Mouse (Mus musculus): Measurements from ENCODE around the gene Pax5. TPM values are rescaled to one million over a fixed set of nuclear protein-coding genes. Genes with fewer than 3 reads are reported as not detected.

Pax5 gene
- polyA plus RNA-seq, 1 experiment from 2014 or later: 0.05 TPM

- no peak overlapping the region for H3K27ac ChIP-seq (ENCODE audit: low read length)
- no peak overlapping the region for H3K4me3 ChIP-seq (ENCODE audit: low read depth, low read length)
- H3K4me2 ChIP-seq (replicated peaks; ENCODE audit: low read depth, low read length): no peak overlapping the region
- no peaks in the 10 kb centered on the region for H3K4me1 ChIP-seq (ENCODE audit: insufficient read depth, low read depth, low read length)
- H3K27me3 ChIP-seq (replicated peaks; ENCODE audit: insufficient read depth, low read length): no peaks in the 10 kb centered on the region
- H3K36me3 ChIP-seq (ENCODE audit: insufficient read depth, low read length): no peaks in the 10 kb centered on the region
- no peak for DNase-seq (ENCODE audit: low spot score)
- no peak for TF ChIP-seq CTCF (IDR thresholded peaks at IDR 0.05)
- no peak for TF ChIP-seq EP300 (IDR thresholded peaks at IDR 0.05)
- no peaks in the 10 kb centered on the region for H3K9me3 ChIP-seq (ENCODE audit: low read length)
- H3K9ac ChIP-seq (replicated peaks; ENCODE audit: low read depth): no peak overlapping the region
- 71% methylated on average over 4 of the region's 4 CpGs for WGBS
- no peak for ATAC-seq
Observed at GRCm38 (mm10) chr4:44513981-44514380, 196.3 kb downstream of the Pax5 start.

- ATAC-seq (no peak), DNase-seq (ENCODE audit: low spot score) (peak; percentile 72)
- no peak overlapping the region for H3K4me2 ChIP-seq (replicated peaks; ENCODE audit: low read depth, low read length)
- H3K9me3 ChIP-seq (ENCODE audit: low read length): no peaks in the 10 kb centered on the region
- H3K27me3 ChIP-seq (replicated peaks; ENCODE audit: insufficient read depth, low read length): no peaks in the 10 kb centered on the region
- TF ChIP-seq EP300 (IDR thresholded peaks at IDR 0.05) (no peak), CTCF (IDR thresholded peaks at IDR 0.05) (no peak)
- 3% methylated on average over 7 of the region's 7 CpGs for WGBS
- no peak overlapping the region for H3K4me3 ChIP-seq (ENCODE audit: low read depth, low read length)
- no peak overlapping the region for H3K9ac ChIP-seq (replicated peaks; ENCODE audit: low read depth)
- no peak overlapping the region for H3K27ac ChIP-seq (ENCODE audit: low read length)
- H3K36me3 ChIP-seq (ENCODE audit: insufficient read depth, low read length): no peaks in the 10 kb centered on the region
- H3K4me1 ChIP-seq (ENCODE audit: insufficient read depth, low read depth, low read length): no peaks in the 10 kb centered on the region
Observed at GRCm38 (mm10) chr4:44511682-44512081, 198.6 kb downstream of the Pax5 start.

DNA sequence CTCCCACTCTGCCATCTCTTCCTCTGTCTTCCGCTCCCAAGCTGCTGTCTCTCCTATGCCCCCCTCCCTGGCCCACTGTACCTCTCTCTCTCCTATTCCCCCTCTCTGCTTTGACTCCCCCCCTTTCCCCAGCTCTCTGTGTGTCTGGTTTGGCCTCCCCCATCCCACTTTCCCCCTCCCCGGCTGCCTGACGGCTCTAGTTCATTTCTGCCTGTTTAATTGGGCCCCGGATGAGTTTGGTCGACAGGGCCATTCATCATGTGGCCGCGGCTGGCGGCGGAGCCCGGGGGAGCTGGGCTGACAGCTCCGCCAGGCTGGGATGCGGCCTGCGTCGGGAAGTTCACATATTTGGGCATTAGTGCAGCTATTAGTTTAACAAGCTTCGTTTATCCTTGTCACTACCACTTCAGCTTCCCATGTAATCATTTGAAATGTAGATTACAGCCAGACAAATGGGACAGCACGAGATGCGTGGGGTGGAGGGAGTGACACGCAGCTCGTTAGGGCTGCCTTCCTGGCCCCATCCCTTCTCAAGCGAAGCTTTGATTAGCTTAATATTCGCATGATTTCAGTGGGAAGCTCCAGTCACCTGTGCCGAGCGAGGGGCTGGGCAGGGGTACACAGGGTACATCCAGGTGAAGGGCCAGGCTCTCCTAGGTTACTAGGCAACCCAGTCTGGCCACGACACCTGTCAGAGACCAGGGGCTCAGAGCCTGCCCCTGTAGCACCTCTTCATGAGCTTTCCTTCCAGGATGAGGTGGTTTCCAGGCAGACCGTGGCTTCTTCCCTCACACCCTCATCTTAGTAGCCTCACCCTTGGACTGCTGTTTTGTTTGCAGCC is 201.7 kb downstream of the Pax5 start:
- DNase-seq (ENCODE audit: low spot score) (no peak), ATAC-seq (no peak)
- Histone ChIP-seq H3K9ac (replicated peaks; ENCODE audit: low read depth) (no peak overlapping the region), H3K4me1 (ENCODE audit: insufficient read depth, low read depth, low read length) (no peaks in the 10 kb centered on the region), H3K9me3 (ENCODE audit: low read length) (no peaks in the 10 kb centered on the region), H3K4me2 (replicated peaks; ENCODE audit: low read depth, low read length) (no peak overlapping the region), H3K27ac (ENCODE audit: low read length) (no peak overlapping the region), H3K4me3 (ENCODE audit: low read depth, low read length) (no peak overlapping the region), H3K27me3 (replicated peaks; ENCODE audit: insufficient read depth, low read length) (no peaks in the 10 kb centered on the region), H3K36me3 (ENCODE audit: insufficient read depth, low read length) (no peaks in the 10 kb centered on the region)
- TF ChIP-seq CTCF (IDR thresholded peaks at IDR 0.05) (no peak), EP300 (IDR thresholded peaks at IDR 0.05) (no peak)
- 12% methylated on average over 25 of the region's 25 CpGs for WGBS

- TF ChIP-seq CTCF (IDR thresholded peaks at IDR 0.05) (no peak), EP300 (IDR thresholded peaks at IDR 0.05) (no peak)
- Histone ChIP-seq H3K9ac (replicated peaks; ENCODE audit: low read depth) (no peak overlapping the region), H3K4me2 (replicated peaks; ENCODE audit: low read depth, low read length) (no peak overlapping the region), H3K27ac (ENCODE audit: low read length) (no peak overlapping the region), H3K4me3 (ENCODE audit: low read depth, low read length) (no peak overlapping the region), H3K4me1 (ENCODE audit: insufficient read depth, low read depth, low read length) (no peaks in the 10 kb centered on the region), H3K36me3 (ENCODE audit: insufficient read depth, low read length) (no peaks in the 10 kb centered on the region), H3K9me3 (ENCODE audit: low read length) (no peaks in the 10 kb centered on the region), H3K27me3 (replicated peaks; ENCODE audit: insufficient read depth, low read length) (no peaks in the 10 kb centered on the region)
- WGBS: 32% methylated on average over 14 of the region's 14 CpGs
- DNase-seq (ENCODE audit: low spot score) (no peak), ATAC-seq (no peak)
Observed at GRCm38 (mm10) chr4:44507861-44508260, 202.4 kb downstream of the Pax5 start.

GRCm38 (mm10) chr4:44504998-44505397 is 205.3 kb downstream of the Pax5 start:
- DNase-seq (ENCODE audit: low spot score) (no peak), ATAC-seq (no peak)
- no peaks in the 10 kb centered on the region for H3K4me1 ChIP-seq (ENCODE audit: insufficient read depth, low read depth, low read length)
- WGBS: 66% methylated on average over 7 of the region's 7 CpGs
- no peaks in the 10 kb centered on the region for H3K27me3 ChIP-seq (replicated peaks; ENCODE audit: insufficient read depth, low read length)
- H3K9ac ChIP-seq (replicated peaks; ENCODE audit: low read depth): no peak overlapping the region
- no peak overlapping the region for H3K4me3 ChIP-seq (ENCODE audit: low read depth, low read length)
- no peak overlapping the region for H3K27ac ChIP-seq (ENCODE audit: low read length)
- no peaks in the 10 kb centered on the region for H3K36me3 ChIP-seq (ENCODE audit: insufficient read depth, low read length)
- no peak overlapping the region for H3K4me2 ChIP-seq (replicated peaks; ENCODE audit: low read depth, low read length)
- TF ChIP-seq EP300 (IDR thresholded peaks at IDR 0.05): no peak
- no peak for TF ChIP-seq CTCF (IDR thresholded peaks at IDR 0.05)
- no peaks in the 10 kb centered on the region for H3K9me3 ChIP-seq (ENCODE audit: low read length)

GRCm38 (mm10) chr4:44502196-44502867 is 208.0 kb downstream of the Pax5 start:
- no peak overlapping the region for H3K27ac ChIP-seq (ENCODE audit: low read length)
- H3K4me3 ChIP-seq (ENCODE audit: low read depth, low read length): no peak overlapping the region
- no peaks in the 10 kb centered on the region for H3K27me3 ChIP-seq (replicated peaks; ENCODE audit: insufficient read depth, low read length)
- H3K9ac ChIP-seq (replicated peaks; ENCODE audit: low read depth): no peak overlapping the region
- no peaks in the 10 kb centered on the region for H3K9me3 ChIP-seq (ENCODE audit: low read length)
- TF ChIP-seq EP300 (IDR thresholded peaks at IDR 0.05) (no peak), CTCF (IDR thresholded peaks at IDR 0.05) (no peak)
- peak; percentile 21; the same call in 1 of the 2 replicates for ATAC-seq
- WGBS: 51% methylated on average over 9 of the region's 9 CpGs
- no peaks in the 10 kb centered on the region for H3K4me1 ChIP-seq (ENCODE audit: insufficient read depth, low read depth, low read length)
- no peak overlapping the region for H3K4me2 ChIP-seq (replicated peaks; ENCODE audit: low read depth, low read length)
- DNase-seq (ENCODE audit: low spot score): peak; percentile 49
- no peaks in the 10 kb centered on the region for H3K36me3 ChIP-seq (ENCODE audit: insufficient read depth, low read length)
